Mouse (Mus musculus): ENCODE results near the gene Slc12a7.

DNA sequence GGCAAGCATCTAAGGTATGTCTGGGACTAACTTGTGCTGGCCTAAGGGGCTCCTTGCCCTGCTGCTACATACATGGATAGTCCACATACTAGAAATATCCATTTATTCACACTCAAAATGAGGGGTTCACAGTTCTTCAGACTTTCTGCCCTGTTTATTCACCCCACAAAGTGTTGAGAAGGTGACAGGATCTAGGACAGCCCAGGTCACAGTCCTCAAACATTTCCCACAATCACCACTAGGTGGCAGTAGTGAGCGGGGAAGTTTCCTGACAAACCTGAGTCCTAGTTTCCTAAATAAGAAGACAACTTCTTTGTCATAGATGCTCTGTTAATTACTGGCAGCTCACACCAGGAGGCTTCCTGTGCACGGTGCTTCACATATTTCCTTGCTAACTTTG, 98.6 kb downstream of the Slc12a7 start:
- peak; percentile 94 for TF ChIP-seq CTCF (IDR thresholded peaks at IDR 0.05; ENCODE audit: low read depth)
- no peak for TF ChIP-seq EP300 (IDR thresholded peaks at IDR 0.05; ENCODE audit: low read depth)

Data from liver, postnatal 0 days (tissue).